Mouse (Mus musculus) spleen, adult 2 months (tissue): Measurements from ENCODE around the gene Rpl9-ps6.

Experiments
- CTCF ChIP-seq: fragments of 200-500 bp; IDR thresholded peaks from 2 replicates; pipeline ENCODE4 v1.5.1; 2011; ENCODE audit warnings: mild to moderate bottlenecking, inconsistent platforms; ENCODE audit not compliant: insufficient read depth, insufficient read length, insufficient replicate concordance; ENCODE audit errors: extremely low read depth
- POLR2A ChIP-seq: fragments of 200-500 bp; IDR thresholded peaks from 2 replicates; pipeline ENCODE4 v1.6.1; 2011; ENCODE audit warnings: low read depth, low read length, inconsistent platforms

GRCm38 (mm10) chr19:32490976-32491375, 24.6 kb upstream of the Rpl9-ps6 start:
- TF ChIP-seq CTCF (no peak), POLR2A (no peak)
